Mouse (Mus musculus): ENCODE data around the gene 9130213A22Rik. TPM values are rescaled to one million over a fixed set of nuclear protein-coding genes. Genes with fewer than 3 reads are reported as not detected.
A peak's percentile ranks its signal among the peaks of the same experiment; 100 is the strongest.

Gene 9130213A22Rik
- polyA plus RNA-seq, 1 experiment from 2014 or later: 0.29 TPM

DNA sequence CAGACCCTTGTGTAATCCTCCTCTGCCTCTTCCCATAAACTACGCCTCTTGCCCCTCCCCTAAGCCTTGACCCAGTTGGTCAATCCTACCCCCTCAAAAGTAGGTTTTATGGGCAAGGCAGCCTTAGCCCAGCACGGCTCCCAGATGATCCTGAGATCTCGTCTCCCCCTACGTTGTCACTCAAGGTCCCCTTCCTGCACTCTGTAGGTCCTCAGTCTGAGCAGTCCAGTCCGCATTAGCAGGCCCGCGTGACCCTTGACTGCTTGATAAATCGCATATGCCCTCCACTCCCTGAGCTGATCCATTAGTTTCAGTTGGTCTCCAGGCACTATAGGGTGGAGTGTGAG, 12.2 kb upstream of the 9130213A22Rik start:
- Histone ChIP-seq H3K4me2 (replicated peaks) (peak overlapping the region; percentile 89), H3K4me3 (replicated peaks) (peak overlapping the region; percentile 47), H3K4me1 (replicated peaks) (no peaks in the 10 kb centered on the region; the same call in 1 of the 2 replicates), H3K9ac (peak overlapping the region; percentile 41; the same call in 1 of the 2 replicates), H3K27me3 (replicated peaks) (no peaks in the 10 kb centered on the region), H3K9me3 (no peaks in the 10 kb centered on the region), H3K27ac (no peak overlapping the region), H3K36me3 (no peaks in the 10 kb centered on the region)
- WGBS: 32% methylated on average over 8 of the region's 8 CpGs
- ATAC-seq: no peak

DNA sequence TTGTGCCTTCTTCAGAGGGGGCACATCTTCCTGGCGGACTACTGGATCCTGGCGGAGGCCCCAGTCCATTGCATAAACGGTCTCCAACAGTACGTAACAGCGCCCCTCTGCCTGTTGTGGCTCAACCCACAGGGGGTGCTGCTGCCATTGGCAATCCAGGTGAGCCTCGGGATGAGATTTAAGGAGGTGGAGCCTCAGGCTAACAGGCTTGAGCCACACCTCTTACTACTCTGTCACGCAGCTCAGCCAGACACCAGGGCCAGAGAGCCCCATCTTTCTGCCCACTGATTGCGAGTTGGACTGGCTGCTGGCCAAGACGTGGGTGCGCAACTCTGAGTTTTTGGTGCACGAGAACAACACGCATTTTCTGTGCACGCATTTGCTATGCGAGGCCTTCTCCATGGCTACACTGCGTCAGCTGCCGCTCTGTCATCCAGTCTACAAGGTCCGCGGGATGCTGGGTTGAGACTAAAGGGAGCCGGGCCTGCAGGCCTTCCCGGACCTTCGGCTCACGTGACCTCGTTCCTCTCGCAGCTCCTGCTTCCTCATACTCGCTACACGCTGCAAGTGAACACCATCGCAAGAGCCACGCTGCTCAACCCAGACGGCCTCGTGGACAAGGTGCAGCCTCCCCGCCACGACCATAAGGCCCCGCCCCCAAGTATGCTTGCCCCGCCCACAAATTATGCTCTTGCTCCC, 11.7 kb upstream of the 9130213A22Rik start:
- Histone ChIP-seq H3K4me3 (replicated peaks) (peak overlapping the region; percentile 47), H3K9ac (peak overlapping the region; percentile 41)
- 2% methylated on average over 34 of the region's 34 CpGs for WGBS

DNA sequence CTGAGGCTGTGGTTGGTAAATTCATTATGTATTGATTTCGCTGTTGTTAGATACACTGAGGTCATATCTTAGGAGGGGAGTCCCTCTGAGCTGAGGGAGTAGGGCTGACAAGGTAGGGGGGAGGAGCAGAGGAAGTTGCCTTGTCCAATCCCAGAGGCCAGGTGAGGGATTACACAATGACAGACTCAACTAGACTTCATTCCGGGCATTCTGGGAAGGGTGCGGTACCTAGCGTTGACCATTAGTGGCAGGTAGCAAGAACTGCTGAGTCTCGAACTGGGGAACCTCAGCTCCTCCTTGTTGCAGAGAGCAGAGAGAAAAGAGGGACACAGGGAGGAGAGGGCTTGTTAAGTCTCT, 11.2 kb upstream of the 9130213A22Rik start:
- peak; percentile 46 for ATAC-seq
- H3K27ac ChIP-seq: no peak overlapping the region
- no peaks in the 10 kb centered on the region for H3K36me3 ChIP-seq
- WGBS: 26% methylated on average over 5 of the region's 5 CpGs
- peak overlapping the region; percentile 47 for H3K4me3 ChIP-seq (replicated peaks)
- no peaks in the 10 kb centered on the region for H3K9me3 ChIP-seq
- no peaks in the 10 kb centered on the region for H3K27me3 ChIP-seq (replicated peaks)
- no peaks in the 10 kb centered on the region; the same call in 1 of the 2 replicates for H3K4me1 ChIP-seq (replicated peaks)
- peak overlapping the region; percentile 41; the same call in 1 of the 2 replicates for H3K9ac ChIP-seq
- peak overlapping the region; percentile 89 for H3K4me2 ChIP-seq (replicated peaks)

More for the DNA sequence above, 11.7 kb upstream of the 9130213A22Rik start:
- Histone ChIP-seq H3K9me3 (no peaks in the 10 kb centered on the region), H3K27me3 (replicated peaks) (no peaks in the 10 kb centered on the region), H3K4me1 (replicated peaks) (no peaks in the 10 kb centered on the region; the same call in 1 of the 2 replicates), H3K27ac (no peak overlapping the region), H3K36me3 (no peaks in the 10 kb centered on the region), H3K4me2 (replicated peaks) (peak overlapping the region; percentile 89)
- peak; percentile 87 for ATAC-seq

DNA sequence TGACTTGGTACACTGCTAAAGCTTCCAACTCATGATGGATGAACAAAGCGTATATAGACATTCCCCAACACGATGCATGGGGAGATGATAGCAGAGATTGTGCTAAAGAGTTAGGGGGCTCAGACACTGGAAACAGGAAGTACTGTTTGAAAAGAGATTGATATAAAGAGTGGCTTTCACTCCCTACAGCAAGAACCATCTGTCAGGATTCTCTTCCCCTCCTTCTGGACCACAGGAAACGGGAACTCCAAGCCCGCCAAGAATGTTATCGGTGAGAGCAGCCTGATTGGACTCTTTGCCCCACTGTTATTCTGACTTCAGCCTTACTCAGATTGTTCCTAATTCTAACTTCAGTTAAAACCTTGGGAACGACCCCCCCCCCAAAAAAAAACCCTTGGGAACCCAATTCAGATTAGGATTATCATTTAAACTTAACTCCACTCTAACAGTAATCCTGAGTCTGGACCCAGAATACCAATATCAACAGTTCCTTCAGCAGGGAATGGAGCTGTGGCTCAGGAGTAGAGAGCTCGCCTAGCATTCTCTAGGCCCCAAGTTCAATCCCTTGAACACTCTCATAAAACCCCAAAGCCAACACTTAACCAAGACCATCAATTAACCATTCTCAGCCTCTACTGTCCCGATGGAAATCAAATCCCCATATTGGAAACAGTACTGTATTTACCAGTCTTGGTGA, 6.2 kb upstream of the 9130213A22Rik start:
- peaks cover 6% of the 10 kb centered on the region for H3K4me1 ChIP-seq (replicated peaks)
- ATAC-seq: no peak
- H3K27me3 ChIP-seq (replicated peaks): no peaks in the 10 kb centered on the region
- H3K4me2 ChIP-seq (replicated peaks): no peak overlapping the region
- no peaks in the 10 kb centered on the region for H3K9me3 ChIP-seq
- WGBS: 70% methylated on average over 8 of the region's 8 CpGs
- no peak overlapping the region for H3K9ac ChIP-seq
- no peak overlapping the region for H3K4me3 ChIP-seq (replicated peaks)
- H3K36me3 ChIP-seq: no peaks in the 10 kb centered on the region
- no peak overlapping the region for H3K27ac ChIP-seq

DNA sequence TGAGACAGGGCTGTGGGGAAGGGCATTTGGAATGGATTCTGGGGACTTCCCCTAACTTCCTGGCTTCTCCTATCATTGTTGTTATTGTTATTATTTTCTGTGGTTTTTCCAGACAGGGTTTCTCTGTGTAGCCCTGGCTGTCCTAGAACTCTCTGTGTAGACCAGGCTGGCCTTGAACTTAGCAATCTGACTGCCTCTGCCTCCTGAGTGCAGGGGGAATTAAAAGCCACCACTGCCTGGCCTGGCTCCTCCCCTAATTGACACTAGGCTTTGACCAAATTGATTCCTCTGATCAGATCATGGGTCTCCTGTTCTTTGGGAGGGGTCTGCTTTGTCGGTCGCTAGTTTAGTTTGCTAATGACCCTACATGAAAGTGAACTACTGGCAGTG, 4.3 kb upstream of the 9130213A22Rik start:
- no peak for ATAC-seq
- Histone ChIP-seq H3K4me1 (replicated peaks) (peaks cover 8% of the 10 kb centered on the region), H3K27ac (no peak overlapping the region), H3K9ac (no peak overlapping the region), H3K27me3 (replicated peaks) (no peaks in the 10 kb centered on the region), H3K36me3 (no peaks in the 10 kb centered on the region), H3K4me3 (replicated peaks) (no peak overlapping the region), H3K4me2 (replicated peaks) (peak overlapping the region; percentile 87), H3K9me3 (no peaks in the 10 kb centered on the region)
- 40% methylated on average over 2 of the region's 2 CpGs for WGBS

DNA sequence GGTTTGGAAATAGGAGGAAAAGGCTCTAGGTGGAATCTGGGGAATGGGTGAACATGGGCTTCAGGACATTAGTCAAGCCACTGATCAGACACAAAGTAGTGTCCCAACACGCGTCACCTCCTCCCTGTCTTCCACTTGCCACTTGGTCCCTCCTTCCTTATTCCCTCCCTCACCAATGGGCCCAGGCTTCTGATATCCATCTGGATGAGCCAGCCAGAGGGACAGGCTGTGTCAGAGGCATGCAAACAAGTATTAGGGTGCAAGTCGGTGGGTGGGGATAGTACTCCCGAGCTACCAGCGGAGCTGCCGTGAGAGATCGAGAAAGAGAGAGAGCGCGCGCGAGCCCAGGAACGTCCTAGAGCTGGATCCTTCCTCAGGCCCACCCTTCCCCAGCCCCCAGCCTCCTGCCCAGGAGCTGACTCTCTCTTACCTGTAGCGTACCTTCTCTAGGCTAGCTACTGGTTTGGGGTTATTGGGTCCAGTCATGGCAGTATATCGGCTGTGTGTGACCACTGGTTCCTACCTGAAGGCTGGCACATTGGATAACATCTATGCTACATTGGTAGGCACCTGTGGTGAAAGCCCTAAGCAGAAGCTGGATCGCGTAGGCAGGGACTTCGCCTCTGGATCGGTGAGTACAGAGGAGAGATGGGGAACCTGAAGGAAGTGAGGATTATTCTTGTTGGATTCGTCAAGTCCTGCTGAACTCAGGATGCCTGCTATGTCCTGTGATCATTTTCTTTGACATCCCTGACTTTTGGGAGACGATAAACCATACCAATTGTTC, 3.7 kb upstream of the 9130213A22Rik start:
- Histone ChIP-seq H3K4me3 (replicated peaks) (peak overlapping the region; percentile 57), H3K4me2 (replicated peaks) (peak overlapping the region; percentile 87), H3K9ac (peak overlapping the region; percentile 50), H3K27ac (no peak overlapping the region), H3K4me1 (replicated peaks) (peaks cover 13% of the 10 kb centered on the region), H3K36me3 (no peaks in the 10 kb centered on the region), H3K9me3 (no peaks in the 10 kb centered on the region), H3K27me3 (replicated peaks) (no peaks in the 10 kb centered on the region)
- no peak for ATAC-seq
- WGBS: 14% methylated on average over 20 of the region's 20 CpGs

DNA sequence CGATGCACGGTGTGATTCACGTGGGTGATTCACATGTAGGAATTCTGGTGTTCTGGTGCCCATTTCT, 3.3 kb upstream of the 9130213A22Rik start, which contains the start of gene Aloxe3:
Aloxe3 (plus strand) TSS at position 45 of the 67 bp plus-strand sequence.
- H3K4me2 ChIP-seq (replicated peaks): peak within 1 kb of the TSS; percentile 87
- no peak for ATAC-seq
- no peaks in the 10 kb centered on the region for H3K27me3 ChIP-seq (replicated peaks)
- 1% methylated on average over 3 of the region's 3 CpGs for WGBS
- peak within 1 kb of the TSS; percentile 50 for H3K9ac ChIP-seq
- peaks cover 17% of the 10 kb centered on the region for H3K4me1 ChIP-seq (replicated peaks)
- no peaks in the 10 kb centered on the region for H3K36me3 ChIP-seq
- H3K9me3 ChIP-seq: no peaks in the 10 kb centered on the region
- peak within 1 kb of the TSS; percentile 57 for H3K4me3 ChIP-seq (replicated peaks)
- H3K27ac ChIP-seq: peak within 1 kb of the TSS; percentile 70

DNA sequence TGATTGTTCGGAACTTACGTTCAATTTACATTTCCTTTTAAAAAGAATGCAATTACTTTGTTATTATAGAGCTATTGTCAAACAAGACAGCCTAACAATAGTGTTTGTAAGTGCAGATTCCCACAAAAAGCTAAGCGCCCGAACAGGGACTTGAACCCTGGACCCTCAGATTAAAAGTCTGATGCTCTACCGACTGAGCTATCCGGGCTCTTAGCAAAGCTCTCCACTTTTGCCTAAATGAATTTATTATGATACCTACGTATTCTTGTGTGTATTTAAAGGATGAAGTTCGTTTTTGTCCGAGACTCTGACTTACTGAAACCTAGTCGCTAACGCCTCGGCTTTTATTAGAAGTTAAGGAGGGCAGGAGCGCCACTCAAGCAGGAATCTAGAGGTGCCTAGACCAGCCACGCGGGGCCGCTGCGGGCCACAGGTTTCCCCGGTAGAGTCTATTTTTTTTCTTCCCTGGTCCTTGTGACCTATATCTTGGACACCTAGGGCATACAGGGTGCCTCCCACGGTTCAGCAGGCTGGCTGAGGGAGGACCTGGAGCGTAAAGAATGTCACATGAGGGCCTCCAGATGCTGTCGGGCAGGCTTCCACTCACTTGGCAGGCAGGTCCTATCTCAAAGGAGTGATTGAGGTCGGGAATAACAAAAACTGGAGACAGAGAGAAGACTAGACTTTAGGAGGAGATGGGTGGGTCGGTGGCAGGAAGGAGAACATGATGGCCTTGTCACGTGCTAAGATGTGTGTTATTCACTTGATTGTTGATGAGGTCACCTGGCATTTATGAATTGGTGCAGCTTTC, 2.9 kb upstream of the 9130213A22Rik start:
- Histone ChIP-seq H3K4me3 (replicated peaks) (peak overlapping the region; percentile 57), H3K9me3 (no peaks in the 10 kb centered on the region), H3K27ac (peak overlapping the region; percentile 70), H3K4me2 (replicated peaks) (peak overlapping the region; percentile 87), H3K27me3 (replicated peaks) (no peaks in the 10 kb centered on the region), H3K9ac (peak overlapping the region; percentile 50), H3K4me1 (replicated peaks) (peaks cover 22% of the 10 kb centered on the region), H3K36me3 (no peaks in the 10 kb centered on the region)
- under 1% methylated on average over 24 of the region's 24 CpGs for WGBS
- peak; percentile 53 for ATAC-seq

DNA sequence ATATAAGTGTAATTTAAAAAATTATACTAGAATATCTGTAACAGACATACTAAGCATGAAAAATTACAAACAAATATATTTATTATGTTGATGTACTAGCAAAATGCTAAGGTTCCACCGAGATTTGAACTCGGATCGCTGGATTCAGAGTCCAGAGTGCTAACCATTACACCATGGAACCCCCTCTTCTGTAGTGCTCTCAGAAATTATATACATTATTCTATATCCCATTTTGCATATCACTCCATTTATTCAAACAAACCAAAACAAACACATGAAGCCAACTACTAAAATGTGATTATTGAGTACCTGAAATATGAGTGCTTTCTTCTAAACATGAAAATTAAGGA, 2.1 kb upstream of the 9130213A22Rik start:
- Histone ChIP-seq H3K27me3 (replicated peaks) (no peaks in the 10 kb centered on the region), H3K4me1 (replicated peaks) (peaks cover 29% of the 10 kb centered on the region), H3K9me3 (no peaks in the 10 kb centered on the region), H3K4me2 (replicated peaks) (no peak overlapping the region), H3K27ac (no peak overlapping the region), H3K36me3 (no peaks in the 10 kb centered on the region), H3K4me3 (replicated peaks) (no peak overlapping the region), H3K9ac (no peak overlapping the region)
- under 1% methylated on average over 3 of the region's 3 CpGs for WGBS
- ATAC-seq: peak; percentile 50

DNA sequence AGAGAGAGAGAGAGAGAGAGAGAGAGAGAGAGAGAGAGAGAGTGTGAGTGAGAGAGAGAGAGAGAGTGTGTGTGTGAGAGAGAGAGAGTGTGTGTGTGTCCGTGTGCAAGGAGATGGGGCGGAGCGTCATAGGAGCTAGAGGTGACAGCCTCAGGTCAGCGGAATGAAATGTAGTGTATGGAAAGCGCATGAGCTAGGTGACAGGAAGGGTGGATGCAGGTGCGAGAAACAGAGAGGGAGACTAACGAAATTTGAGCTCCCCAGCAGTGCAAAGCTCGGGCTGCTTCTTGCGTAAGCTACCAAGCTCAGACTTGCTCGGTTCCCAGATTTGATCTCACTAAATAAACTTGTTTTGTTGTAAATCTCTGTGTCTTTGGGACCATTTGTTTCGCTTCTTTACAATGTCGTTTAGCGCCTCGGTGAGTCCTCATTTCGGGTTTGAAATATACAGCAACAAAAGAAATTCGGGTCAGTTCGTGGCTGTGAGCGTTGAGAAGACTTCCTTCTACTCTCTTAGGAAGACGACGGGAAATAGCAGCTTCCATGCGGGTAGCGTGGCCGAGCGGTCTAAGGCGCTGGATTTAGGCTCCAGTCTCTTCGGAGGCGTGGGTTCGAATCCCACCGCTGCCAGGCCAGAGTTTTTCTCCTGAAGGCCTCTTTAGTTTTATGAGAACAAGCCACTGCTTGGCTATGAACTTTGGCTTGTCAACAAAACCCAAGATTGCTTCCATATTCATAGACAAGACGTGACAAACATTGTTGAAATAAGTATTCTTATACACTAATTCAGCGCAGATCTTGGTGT, 1.5 kb upstream of the 9130213A22Rik start:
- peak overlapping the region; percentile 79 for H3K4me3 ChIP-seq (replicated peaks)
- H3K9me3 ChIP-seq: no peaks in the 10 kb centered on the region
- peak overlapping the region; percentile 92 for H3K4me2 ChIP-seq (replicated peaks)
- peak; percentile 67 for ATAC-seq
- peak overlapping the region; percentile 52 for H3K9ac ChIP-seq
- WGBS: under 1% methylated on average over 31 of the region's 31 CpGs
- peak overlapping the region; percentile 69 for H3K27ac ChIP-seq
- no peaks in the 10 kb centered on the region for H3K36me3 ChIP-seq
- H3K4me1 ChIP-seq (replicated peaks): peaks cover 35% of the 10 kb centered on the region
- H3K27me3 ChIP-seq (replicated peaks): no peaks in the 10 kb centered on the region

DNA sequence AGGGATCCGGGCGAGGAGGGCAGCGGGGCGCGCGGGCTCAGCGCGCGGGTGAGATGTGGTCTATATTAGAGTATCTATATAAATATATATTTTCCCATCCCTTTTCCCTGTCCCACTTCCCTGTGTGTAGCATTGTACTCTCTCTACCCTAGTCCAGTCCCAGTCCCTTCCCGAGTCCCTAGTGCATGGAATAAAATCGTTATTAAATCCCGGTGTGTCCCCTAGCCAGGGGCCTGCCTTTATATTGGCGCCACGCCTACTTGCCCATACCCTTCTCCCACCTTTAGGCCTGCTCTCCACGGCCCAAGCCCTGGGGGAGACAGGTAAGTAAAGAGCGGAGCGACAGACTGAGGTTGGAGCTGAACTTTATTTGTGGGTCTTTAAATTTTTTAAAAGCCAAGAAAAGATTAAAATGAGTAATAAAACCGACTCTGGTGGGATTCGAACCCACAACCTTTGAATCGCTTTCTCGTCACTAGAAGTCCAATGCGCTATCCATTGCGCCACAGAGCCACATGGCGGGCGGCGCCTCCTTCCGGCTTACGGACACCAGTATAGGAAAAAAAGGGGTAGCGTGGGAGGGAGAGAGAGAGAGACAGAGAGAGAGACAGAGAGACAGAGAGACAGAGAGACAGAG, 785 bp upstream of the 9130213A22Rik start:
- under 1% methylated on average over 29 of the region's 29 CpGs for WGBS
- ATAC-seq: peak; percentile 3
- peak overlapping the region; percentile 92 for H3K4me2 ChIP-seq (replicated peaks)
- H3K4me1 ChIP-seq (replicated peaks): peaks cover 36% of the 10 kb centered on the region
- no peaks in the 10 kb centered on the region for H3K36me3 ChIP-seq
- peak overlapping the region; percentile 78 for H3K9ac ChIP-seq
- no peaks in the 10 kb centered on the region for H3K27me3 ChIP-seq (replicated peaks)
- H3K4me3 ChIP-seq (replicated peaks): peak overlapping the region; percentile 79
- H3K9me3 ChIP-seq: no peaks in the 10 kb centered on the region
- peak overlapping the region; percentile 93 for H3K27ac ChIP-seq
